Mouse (Mus musculus): ENCODE data around the gene Pou6f1.

GRCm38 (mm10) chr15:100631454-100632170 lies 31.8 kb upstream of the Pou6f1 start:
- TF ChIP-seq CTCF (IDR thresholded peaks at IDR 0.05; ENCODE audit: low read depth) (no peak), EP300 (optimal IDR thresholded peaks at IDR 0.05) (no peak)

All from stomach, postnatal 0 days (tissue).